Mouse (Mus musculus) forebrain, embryonic 13.5 days (tissue): ENCODE data around the gene Cfd. TPM values are rescaled to one million over a fixed set of nuclear protein-coding genes. Genes with fewer than 3 reads are reported as not detected.
"Not testable (repeated sequence)": the region's sequence is repeated elsewhere in the genome, so short reads cannot be mapped to it uniquely, and the experiment has no call there.

ENCODE experiments used
- ATAC-seq: fragments of 200-750 bp; cut with Nextera tagmentation; 2 replicates; pipeline ENCODE4 v1.8.0; 2017
- H3K27ac ChIP-seq: fragments of 300-500 bp; sonication (generic); 2 replicates; pipeline ENCODE4 v1.5.1; 2015; ENCODE audit warnings: inconsistent platforms, mild to moderate bottlenecking, moderate library complexity
- H3K27me3 ChIP-seq: fragments of 300-500 bp; sonication (generic); 2 replicates; pipeline ENCODE4 v1.6.1; 2015; ENCODE audit warnings: mild to moderate bottlenecking, inconsistent platforms
- H3K36me3 ChIP-seq: fragments of 300-500 bp; sonication (generic); 2 replicates; pipeline ENCODE4 v1.6.1; 2015; ENCODE audit warnings: mild to moderate bottlenecking, inconsistent platforms; ENCODE audit not compliant: poor library complexity, severe bottlenecking
- H3K4me1 ChIP-seq: fragments of 300-500 bp; sonication (generic); 2 replicates; pipeline ENCODE4 v1.6.1; 2015; ENCODE audit warnings: inconsistent platforms
- H3K4me2 ChIP-seq: fragments of 300-500 bp; sonication (generic); 2 replicates; pipeline ENCODE4 v1.6.1; 2015; ENCODE audit warnings: inconsistent platforms, mild to moderate bottlenecking, moderate library complexity
- H3K4me3 ChIP-seq: fragments of 300-500 bp; sonication (generic); 2 replicates; pipeline ENCODE4 v1.5.1; 2015; ENCODE audit warnings: mild to moderate bottlenecking, inconsistent platforms
- H3K9ac ChIP-seq: fragments of 300-500 bp; sonication (generic); 2 replicates; pipeline ENCODE4 v1.6.1; 2015; ENCODE audit warnings: mild to moderate bottlenecking, inconsistent platforms
- H3K9me3 ChIP-seq: fragments of 300-500 bp; sonication (generic); replicated peaks from 2 replicates; pipeline ENCODE4 v1.6.1; 2016; ENCODE audit warnings: inconsistent platforms
- WGBS: fragments of 180-500 bp; shearing (Covaris S2); methylation state at CpG from one replicate; pipeline ENCODE4 v1.1.7; 2015; 5-methylcytosine and 5-hydroxymethylcytosine counted together
- polyA plus RNA-seq: library from polyadenylated mRNA; unstranded; fragments of >200 nt; fragmentation: Nextera tagmentation; extraction: Ambion mirVana; gene quantifications from 2 replicates; pipeline ENCODE4 v1.2.1, GENCODE M21; 2015

Cfd gene
- polyA plus RNA-seq, 1 experiment from 2014 or later = not detected

- no peak overlapping the region for H3K9ac ChIP-seq
- peaks cover 26% of the 10 kb centered on the region for H3K4me1 ChIP-seq
- H3K4me3 ChIP-seq = no peak overlapping the region
- no peaks in the 10 kb centered on the region for H3K9me3 ChIP-seq
- H3K4me2 ChIP-seq = no peak overlapping the region
- no peak for ATAC-seq
- no peaks in the 10 kb centered on the region for H3K36me3 ChIP-seq
- WGBS = 58% methylated on average over 12 of the region's 12 CpGs
- H3K27ac ChIP-seq = no peak overlapping the region
- H3K27me3 ChIP-seq = peaks cover 36% of the 10 kb centered on the region
Measured at GRCm38 (mm10) chr10:79877757-79878156, 12.9 kb upstream of the Cfd start.

GRCm38 (mm10) chr10:79879527-79879926 lies 11.1 kb upstream of the Cfd start:
- H3K27me3 ChIP-seq = peaks cover 42% of the 10 kb centered on the region
- no peak overlapping the region for H3K27ac ChIP-seq
- 58% methylated on average over 3 of the region's 3 CpGs for WGBS
- no peak overlapping the region for H3K4me2 ChIP-seq
- H3K4me3 ChIP-seq = no peak overlapping the region
- H3K9me3 ChIP-seq = no peaks in the 10 kb centered on the region
- no peaks in the 10 kb centered on the region for H3K36me3 ChIP-seq
- peaks cover 19% of the 10 kb centered on the region for H3K4me1 ChIP-seq
- H3K9ac ChIP-seq = no peak overlapping the region
- no peak for ATAC-seq

GRCm38 (mm10) chr10:79880721-79881120 lies 9.9 kb upstream of the Cfd start:
- H3K36me3 ChIP-seq = no peaks in the 10 kb centered on the region
- H3K27me3 ChIP-seq = peaks cover 42% of the 10 kb centered on the region
- peaks cover 7% of the 10 kb centered on the region for H3K4me1 ChIP-seq
- no peaks in the 10 kb centered on the region for H3K9me3 ChIP-seq
- no peak overlapping the region for H3K4me3 ChIP-seq
- 11% methylated on average over 9 of the region's 9 CpGs for WGBS
- H3K27ac ChIP-seq = no peak overlapping the region
- no peak overlapping the region for H3K9ac ChIP-seq
- ATAC-seq = no peak
- H3K4me2 ChIP-seq = no peak overlapping the region

- Histone ChIP-seq H3K27me3 (peaks cover 42% of the 10 kb centered on the region), H3K36me3 (no peaks in the 10 kb centered on the region), H3K4me1 (peaks cover 7% of the 10 kb centered on the region), H3K9me3 (no peaks in the 10 kb centered on the region), H3K4me2 (peak overlapping the region; percentile 35), H3K27ac (no peak overlapping the region), H3K4me3 (peak overlapping the region; percentile 7; the same call in 1 of the 2 replicates), H3K9ac (no peak overlapping the region)
- peak; percentile 41; the same call in 1 of the 2 replicates for ATAC-seq
- WGBS = 7% methylated on average over 22 of the region's 22 CpGs
Measured at GRCm38 (mm10) chr10:79881981-79882380, 8.7 kb upstream of the Cfd start.

- H3K27me3 ChIP-seq = peaks cover 36% of the 10 kb centered on the region
- H3K4me1 ChIP-seq = peaks cover 7% of the 10 kb centered on the region
- 0 out of 2 replicates have a peak, but pooled peaks have one; percentile 24 for ATAC-seq
- no peak overlapping the region for H3K9ac ChIP-seq
- H3K4me2 ChIP-seq = no peak overlapping the region
- 14% methylated on average over 22 of the region's 22 CpGs for WGBS
- no peak overlapping the region for H3K27ac ChIP-seq
- no peaks in the 10 kb centered on the region for H3K36me3 ChIP-seq
- H3K9me3 ChIP-seq = no peaks in the 10 kb centered on the region
- H3K4me3 ChIP-seq = no peak overlapping the region
Measured at GRCm38 (mm10) chr10:79883297-79884084, 7.2 kb upstream of the Cfd start.

- Histone ChIP-seq H3K36me3 (no peaks in the 10 kb centered on the region), H3K9ac (no peak overlapping the region), H3K4me2 (no peak overlapping the region), H3K27ac (no peak overlapping the region), H3K4me1 (peaks cover 7% of the 10 kb centered on the region), H3K9me3 (no peaks in the 10 kb centered on the region), H3K27me3 (peaks cover 33% of the 10 kb centered on the region), H3K4me3 (no peak overlapping the region)
- no peak for ATAC-seq
- 66% methylated on average over 4 of the region's 4 CpGs for WGBS
Measured at GRCm38 (mm10) chr10:79884446-79884845, 6.2 kb upstream of the Cfd start.

- not testable (repeated sequence) for H3K27ac ChIP-seq, H3K9ac ChIP-seq, H3K4me3 ChIP-seq, H3K9me3 ChIP-seq, H3K4me2 ChIP-seq, ATAC-seq, H3K36me3 ChIP-seq, H3K4me1 ChIP-seq
- peaks cover 33% of the 10 kb centered on the region for H3K27me3 ChIP-seq
- 79% methylated on average over 3 of the region's 3 CpGs for WGBS
Measured at GRCm38 (mm10) chr10:79884938-79885337, 5.7 kb upstream of the Cfd start.

GRCm38 (mm10) chr10:79886054-79886453 lies 4.6 kb upstream of the Cfd start, which contains the start of gene Elane:
Gene Elane (plus strand): TSS chr10:79886247.
- Histone ChIP-seq H3K27ac (no peak within 1 kb of the TSS), H3K9ac (no peak within 1 kb of the TSS), H3K4me2 (no peak within 1 kb of the TSS), H3K4me3 (no peak within 1 kb of the TSS), H3K9me3 (no peaks in the 10 kb centered on the region), H3K27me3 (peaks cover 33% of the 10 kb centered on the region), H3K4me1 (peaks cover 7% of the 10 kb centered on the region), H3K36me3 (no peaks in the 10 kb centered on the region)
- ATAC-seq = no peak
- WGBS = 80% methylated on average over 6 of the region's 6 CpGs

GRCm38 (mm10) chr10:79886611-79887010 lies 4.0 kb upstream of the Cfd start:
- ATAC-seq = no peak
- no peak overlapping the region for H3K4me2 ChIP-seq
- no peaks in the 10 kb centered on the region for H3K36me3 ChIP-seq
- 86% methylated on average over 8 of the region's 8 CpGs for WGBS
- no peaks in the 10 kb centered on the region for H3K9me3 ChIP-seq
- no peak overlapping the region for H3K4me3 ChIP-seq
- peaks cover 7% of the 10 kb centered on the region for H3K4me1 ChIP-seq
- H3K27ac ChIP-seq = no peak overlapping the region
- no peak overlapping the region for H3K9ac ChIP-seq
- peaks cover 27% of the 10 kb centered on the region for H3K27me3 ChIP-seq

- Histone ChIP-seq H3K4me2 (no peak overlapping the region), H3K4me1 (no peaks in the 10 kb centered on the region; the same call in 1 of the 2 replicates), H3K4me3 (no peak overlapping the region), H3K27ac (no peak overlapping the region), H3K27me3 (peaks cover 9% of the 10 kb centered on the region; the same call in 1 of the 2 replicates), H3K9ac (no peak overlapping the region), H3K36me3 (0 out of 2 replicates have a peak, but pooled peaks cover 4% of the 10 kb centered on the region), H3K9me3 (no peaks in the 10 kb centered on the region)
- WGBS = 96% methylated on average over 2 of the region's 2 CpGs
- ATAC-seq = no peak
Measured at GRCm38 (mm10) chr10:79889386-79889785, 1.3 kb upstream of the Cfd start.

GRCm38 (mm10) chr10:79892451-79893118 lies 1.9 kb downstream of the Cfd start:
- not testable (repeated sequence) for H3K27ac ChIP-seq, H3K9me3 ChIP-seq, H3K4me3 ChIP-seq, H3K4me1 ChIP-seq, H3K4me2 ChIP-seq, H3K27me3 ChIP-seq, H3K9ac ChIP-seq
- H3K36me3 ChIP-seq = peaks cover 32% of the 10 kb centered on the region
- ATAC-seq = peak; percentile 68
- 44% methylated on average over 22 of the region's 22 CpGs for WGBS

- H3K27me3 ChIP-seq = peaks cover 13% of the 10 kb centered on the region; the same call in 1 of the 2 replicates
- ATAC-seq = no peak
- WGBS = 91% methylated on average over 16 of the region's 16 CpGs
- peaks cover 10% of the 10 kb centered on the region for H3K4me1 ChIP-seq
- H3K36me3 ChIP-seq = peaks cover 57% of the 10 kb centered on the region
- H3K9ac ChIP-seq = no peak overlapping the region
- no peak overlapping the region for H3K4me2 ChIP-seq
- no peaks in the 10 kb centered on the region for H3K9me3 ChIP-seq
- H3K27ac ChIP-seq = no peak overlapping the region
- no peak overlapping the region for H3K4me3 ChIP-seq
Measured at GRCm38 (mm10) chr10:79896306-79896705, 5.7 kb downstream of the Cfd start.
